Mouse (Mus musculus): ENCODE data around the gene Grm4.

Gene Grm4

DNA sequence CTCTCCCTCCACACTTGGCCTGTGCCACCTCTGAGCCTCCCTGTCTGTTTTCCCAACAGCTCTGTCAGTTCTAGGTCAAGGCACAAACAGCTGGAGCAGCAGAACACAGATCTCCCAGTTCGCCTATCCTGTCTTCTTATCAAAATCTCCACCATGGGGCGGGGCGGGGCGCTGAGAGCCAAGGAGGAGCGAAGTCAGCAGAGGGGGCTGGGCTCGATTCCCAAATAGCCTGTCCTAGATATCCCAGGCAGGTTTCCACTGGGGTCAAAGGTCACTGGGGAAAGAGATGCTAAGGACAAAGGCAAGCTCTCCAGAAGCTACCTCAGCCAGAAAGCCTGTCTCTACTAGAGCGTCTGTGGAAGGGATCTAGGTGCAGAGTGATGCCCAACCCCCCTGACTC is 79.4 kb downstream of the Grm4 start:
- DNase-seq, result no peak

DNA sequence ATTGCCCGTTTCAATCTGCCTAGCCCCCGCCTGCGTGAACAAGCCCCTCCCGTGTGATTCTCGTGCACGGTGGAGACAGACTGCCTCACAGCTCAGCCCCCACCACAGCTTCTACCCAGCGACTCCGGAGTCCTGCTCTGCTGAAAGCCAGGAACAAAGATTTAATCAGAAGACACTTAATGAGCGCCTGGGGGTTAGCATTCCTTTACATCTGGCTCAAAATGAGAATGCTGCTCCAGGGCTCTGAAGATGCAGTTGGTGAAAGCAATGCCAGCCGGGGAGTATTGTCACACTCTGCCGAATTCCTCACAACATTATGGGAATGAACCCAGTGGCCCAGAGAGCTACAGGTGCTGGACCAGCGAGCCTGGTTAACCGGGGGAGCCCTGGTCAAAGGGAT is 85.4 kb downstream of the Grm4 start:
- DNase-seq, result no peak

DNA sequence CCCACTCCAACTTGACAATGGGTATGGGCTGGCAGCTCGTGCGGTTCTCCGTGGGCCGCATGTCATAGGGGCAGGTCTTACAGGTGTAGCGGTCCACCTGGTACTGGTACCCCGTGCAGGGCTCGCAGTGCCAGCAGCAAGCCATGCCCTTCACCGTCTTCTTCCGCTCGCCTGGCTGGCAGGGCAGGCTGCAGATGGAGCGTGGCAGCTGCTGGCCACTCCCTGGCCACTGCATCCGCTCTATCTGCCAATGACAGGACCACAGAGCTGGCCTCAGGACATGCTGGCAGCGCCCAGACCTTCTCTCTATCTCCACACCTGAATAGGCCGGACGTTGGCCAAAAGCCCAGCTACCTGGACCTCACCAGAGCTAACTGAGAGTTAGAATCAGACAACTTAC is 86.0 kb downstream of the Grm4 start:
- no peak for DNase-seq

DNA sequence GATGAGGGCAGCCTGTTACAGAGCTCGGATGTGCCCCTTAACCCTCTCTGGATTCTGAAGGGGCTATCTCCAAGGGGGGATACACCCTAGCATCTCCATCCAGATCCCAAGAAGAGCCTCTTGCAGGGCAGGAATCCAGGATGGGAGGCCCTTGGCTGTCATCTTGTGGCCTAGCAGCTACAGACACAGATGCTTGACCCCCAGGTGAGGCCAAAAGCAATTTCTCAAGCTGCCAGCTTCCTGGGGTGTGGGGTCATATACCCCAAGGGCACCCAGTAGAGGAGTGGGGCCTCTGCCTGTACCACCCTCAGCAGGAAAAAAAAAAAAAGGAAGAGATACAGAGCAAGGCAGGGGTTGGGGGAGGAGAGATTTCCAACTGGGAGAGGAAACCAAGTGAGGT is 87.1 kb downstream of the Grm4 start:
- no peak for DNase-seq

DNA sequence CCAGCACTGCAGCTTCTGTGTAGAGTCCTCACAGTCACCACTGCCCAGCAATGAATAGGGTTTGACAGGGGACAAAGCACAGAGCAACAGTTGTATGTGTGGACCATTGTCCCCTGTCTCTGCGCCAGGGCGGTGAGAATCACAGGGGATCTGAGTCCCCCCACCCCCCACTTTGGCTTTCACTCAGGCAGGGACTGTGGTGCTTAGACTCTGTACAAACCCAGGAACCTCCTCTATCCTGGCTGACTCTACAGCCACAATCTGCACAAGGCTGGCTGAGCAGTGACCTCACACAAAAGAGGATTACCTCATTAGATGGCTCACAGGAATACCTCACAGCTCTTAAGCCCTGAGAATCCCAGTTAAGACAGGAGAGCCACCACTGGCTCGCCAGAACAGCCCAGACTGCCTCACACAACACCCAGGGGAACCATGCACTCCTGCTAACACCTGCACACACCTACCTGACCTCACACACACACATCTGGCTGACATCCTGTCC is 88.0 kb downstream of the Grm4 start:
- no peak for DNase-seq

DNA sequence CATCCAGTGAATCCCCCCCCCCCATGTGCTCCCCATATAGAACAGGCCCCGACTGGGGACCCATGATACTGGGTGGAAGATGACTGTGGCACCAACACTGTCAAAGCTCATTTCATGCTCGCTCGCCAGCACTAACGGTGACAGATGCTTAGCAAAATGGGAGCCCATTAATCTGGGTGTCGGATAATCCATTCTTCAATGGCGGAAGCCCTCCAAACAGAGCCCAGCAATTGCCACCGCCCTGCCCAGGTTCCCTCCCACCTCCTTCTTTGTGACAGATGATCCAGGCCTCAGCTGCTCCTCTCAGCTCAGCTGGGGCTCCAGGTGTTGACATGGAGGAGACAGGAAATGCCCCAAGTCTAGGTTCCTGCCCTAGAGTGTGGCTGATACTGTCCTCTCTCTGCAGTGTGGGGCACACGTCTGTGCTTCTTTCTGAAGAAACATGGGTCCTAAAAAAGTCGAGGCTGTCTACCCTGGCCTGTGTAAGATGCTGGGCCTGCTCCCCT is 89.0 kb downstream of the Grm4 start:
- DNase-seq, result no peak

DNA sequence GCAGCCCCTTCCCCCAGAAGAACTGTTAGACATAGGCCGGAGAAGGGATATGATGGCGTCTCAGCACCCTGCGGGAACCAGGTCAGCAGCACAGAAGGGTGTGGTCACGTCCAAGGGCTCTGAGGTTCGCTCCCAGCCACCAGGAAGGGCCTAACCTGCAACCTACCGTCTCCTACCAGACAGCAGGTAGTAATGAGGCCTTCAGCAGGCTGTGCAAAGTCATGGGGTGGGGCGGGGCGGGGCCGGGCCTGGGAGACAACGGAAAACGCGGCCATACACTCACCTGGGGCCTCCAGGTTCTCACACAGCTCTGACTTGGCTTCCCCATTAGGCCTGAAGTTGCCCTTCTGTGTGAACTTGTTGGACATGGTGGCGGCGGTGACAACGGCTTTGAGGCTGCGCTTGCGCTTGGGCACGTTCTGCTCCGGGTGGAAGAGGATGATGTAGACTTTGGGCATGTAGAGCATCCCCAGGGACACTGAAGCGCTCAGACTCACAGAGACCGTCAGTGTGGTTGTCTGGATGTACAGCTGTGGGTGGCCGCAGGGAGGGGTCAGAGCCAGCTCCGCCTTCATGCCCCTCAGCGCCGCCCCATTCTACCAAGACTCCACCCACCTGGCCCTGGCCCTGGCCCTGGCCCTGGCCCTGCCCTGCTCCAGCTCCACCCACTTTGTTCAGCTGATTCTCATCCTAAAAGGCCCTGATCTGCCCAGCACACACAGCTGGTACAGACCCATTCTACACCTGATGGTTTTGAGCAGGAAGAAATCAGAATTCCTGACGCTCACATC is 90.0 kb downstream of the Grm4 start:
- DNase-seq, result no peak

DNA sequence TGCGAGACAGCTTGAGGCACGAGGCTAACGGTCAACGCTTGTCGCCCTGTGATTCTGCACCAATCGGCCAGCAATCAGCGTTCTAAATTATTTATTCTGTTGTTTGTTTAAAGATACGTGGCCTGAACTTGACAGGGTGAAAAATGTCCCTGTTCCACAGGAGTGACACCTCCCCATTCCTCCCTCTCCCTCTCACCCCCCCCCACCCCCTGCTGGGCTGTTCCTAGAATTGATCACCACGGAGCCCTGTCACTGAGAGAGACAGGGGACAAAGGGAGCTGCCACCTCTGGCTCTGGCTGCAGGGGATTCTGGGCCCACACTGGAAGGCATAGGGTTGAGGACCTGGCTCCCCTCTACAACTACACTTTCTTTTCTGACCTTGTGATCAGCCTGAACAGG is 91.4 kb downstream of the Grm4 start:
- DNase-seq, result no peak

DNA sequence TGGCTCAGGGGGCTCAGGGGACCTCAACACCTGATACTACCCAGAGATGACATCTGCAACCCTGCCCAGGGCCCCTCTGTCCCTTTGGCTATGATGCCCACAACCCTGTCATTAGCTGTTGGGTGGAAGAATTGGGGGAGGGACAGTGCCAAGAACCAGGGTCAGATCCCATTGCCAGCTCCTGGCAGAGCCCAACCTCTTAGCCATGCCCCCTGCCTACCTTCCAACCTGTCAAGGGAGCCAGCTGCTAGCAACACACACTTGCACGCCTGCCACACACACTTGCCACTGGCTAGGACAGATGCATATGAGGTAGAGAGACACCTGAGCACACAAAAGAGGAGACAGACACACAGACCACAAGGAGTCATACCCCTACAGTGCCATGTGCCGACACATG is 96.2 kb downstream of the Grm4 start:
- no peak for DNase-seq

DNA sequence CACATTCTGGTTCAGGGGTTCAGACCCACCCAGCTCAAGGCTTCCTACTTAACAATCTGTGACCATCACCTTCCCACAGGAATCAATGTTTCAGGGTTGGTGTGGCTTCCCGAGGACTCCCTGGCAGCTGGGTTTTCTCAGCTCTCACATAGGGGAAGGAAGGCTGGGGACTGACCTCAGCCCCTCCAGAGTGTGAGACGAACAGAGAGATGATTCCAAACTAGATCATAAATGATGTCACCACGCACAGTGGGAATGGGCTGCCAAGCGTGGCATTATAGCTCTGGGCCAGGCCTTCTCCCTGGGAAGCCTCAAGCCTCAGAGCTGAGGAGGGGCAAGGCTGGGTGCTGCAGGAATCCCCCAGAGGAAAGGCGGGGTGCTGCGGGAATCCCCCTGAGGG is 96.8 kb downstream of the Grm4 start:
- no peak for DNase-seq

DNA sequence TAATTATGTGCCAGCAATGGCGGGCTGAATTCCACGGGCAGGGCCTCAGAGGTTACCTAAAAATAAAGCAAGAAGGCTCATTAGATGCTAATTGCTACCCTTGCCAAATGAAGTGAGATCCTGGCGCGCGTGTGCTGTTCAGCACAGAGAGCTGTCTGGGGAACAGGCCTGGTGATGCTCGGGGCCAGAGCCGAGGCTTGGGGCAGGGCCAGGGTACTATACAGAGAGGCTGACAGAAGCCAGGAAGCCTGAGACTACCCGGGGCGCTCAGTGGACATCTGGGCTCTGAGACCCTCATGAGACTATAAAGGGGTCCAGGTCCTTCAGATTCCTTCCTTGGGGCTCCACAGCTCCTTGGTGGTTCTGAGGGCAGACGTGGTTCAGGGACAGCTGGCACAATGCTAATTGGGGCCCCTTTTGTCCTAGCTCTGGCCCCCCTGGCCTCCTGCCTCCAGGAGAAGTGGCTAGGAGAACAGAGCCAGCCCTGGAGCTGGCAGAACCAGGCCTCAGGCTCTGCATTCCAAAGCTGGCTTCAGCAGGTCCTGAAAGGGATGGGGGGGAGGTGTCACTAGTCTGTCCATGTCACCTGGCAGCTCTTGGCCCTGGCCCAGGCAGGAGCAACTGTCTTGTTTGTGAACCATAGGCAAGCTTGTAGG is 98.3 kb downstream of the Grm4 start:
- DNase-seq, result no peak

DNA sequence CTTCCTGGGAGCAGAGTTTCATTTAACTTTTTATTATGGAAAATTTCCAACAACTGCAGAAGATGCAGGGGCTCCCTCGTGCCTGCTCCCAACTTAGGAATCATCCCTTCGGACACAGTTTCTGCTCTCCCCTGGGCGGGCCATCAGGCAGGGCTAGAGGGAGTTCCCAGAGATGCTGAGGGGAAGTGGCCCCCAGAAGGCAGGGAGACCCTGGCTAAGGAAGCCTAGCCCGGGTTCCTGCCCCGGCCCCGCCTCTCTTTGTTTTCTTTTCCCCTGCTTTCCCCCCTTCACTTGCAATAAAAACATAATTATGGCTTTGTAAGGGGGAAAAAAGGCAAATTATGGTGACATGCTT is 98.9 kb downstream of the Grm4 start:
- DNase-seq, result no peak

DNA sequence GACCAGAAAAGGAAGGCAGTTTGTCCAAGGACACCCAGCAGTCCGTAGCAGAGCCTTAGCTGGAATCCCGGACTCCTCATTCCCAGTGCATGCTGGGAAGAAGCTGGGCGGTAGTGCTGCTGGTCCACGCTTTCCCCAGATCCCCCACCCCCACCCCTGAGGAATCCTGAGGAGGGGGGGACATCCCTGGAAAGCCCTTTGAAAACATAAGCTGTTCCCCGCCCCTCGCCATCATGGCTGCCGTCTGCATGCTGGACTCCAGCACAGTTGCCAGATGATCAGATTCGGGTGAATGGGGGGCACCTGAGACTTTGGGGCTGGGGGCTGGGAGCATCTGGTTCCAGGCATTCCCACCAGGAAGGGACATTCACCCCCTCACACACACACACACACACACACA is 99.4 kb downstream of the Grm4 start:
- DNase-seq, result no peak

DNA sequence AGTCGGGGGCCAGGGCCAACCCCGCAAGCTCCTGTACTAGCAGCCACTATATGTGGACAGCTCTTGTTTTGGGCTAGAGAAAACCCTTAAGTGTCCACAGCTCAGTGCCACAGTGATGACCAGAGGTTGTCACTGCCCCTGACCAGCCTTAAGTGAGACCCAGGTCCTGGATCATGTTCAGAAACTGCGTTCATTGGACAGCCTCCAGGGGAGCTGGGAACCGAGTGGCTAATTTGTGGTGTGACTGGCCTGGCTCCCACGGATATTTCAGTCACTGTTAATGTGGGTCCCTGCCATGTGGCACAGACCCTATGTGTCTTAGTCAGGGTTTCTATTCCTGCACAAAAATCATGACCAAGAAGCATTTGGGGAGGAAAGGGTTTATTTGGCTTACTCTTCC is 112.2 kb downstream of the Grm4 start:
- DNase-seq, result no peak

DNA sequence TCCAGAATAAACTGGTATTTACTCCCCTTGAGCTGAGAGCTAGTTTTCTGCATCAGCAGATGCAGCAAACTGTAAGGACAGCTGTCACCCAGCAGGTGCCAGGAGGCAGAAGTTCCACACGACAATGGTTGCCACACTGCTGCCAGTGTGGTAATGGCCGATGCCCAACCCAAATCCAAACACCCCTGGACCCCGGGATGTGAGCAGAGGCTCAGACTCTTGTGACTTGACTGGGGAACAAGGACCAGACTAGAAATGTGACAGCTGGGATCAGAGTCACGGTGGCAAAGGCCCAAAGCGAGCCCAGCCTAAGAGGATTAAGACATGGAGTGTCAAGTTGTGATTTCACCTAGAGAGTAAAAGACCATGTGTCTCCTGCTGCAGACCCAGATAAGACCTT is 112.7 kb downstream of the Grm4 start:
- no peak for DNase-seq

DNA sequence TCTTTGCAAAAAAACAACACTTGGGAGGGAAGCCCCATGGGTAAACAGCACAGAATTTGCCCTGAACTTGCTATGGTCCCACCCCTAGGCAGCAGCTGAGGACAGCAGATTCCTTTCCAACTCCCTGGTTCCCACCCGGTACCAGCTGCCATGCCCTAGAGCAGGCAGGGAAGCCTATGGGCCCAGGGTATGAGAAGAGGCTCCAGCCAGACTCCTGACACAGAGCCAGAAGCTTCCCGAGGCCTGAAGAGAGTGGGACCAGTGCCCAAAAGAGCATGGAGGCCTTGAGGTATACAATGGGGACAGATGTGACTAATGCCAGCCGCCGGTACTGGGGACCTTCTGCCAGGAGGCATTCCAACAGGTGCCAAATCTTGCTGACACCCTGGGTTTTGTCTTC is 114.2 kb downstream of the Grm4 start:
- no peak for DNase-seq

DNA sequence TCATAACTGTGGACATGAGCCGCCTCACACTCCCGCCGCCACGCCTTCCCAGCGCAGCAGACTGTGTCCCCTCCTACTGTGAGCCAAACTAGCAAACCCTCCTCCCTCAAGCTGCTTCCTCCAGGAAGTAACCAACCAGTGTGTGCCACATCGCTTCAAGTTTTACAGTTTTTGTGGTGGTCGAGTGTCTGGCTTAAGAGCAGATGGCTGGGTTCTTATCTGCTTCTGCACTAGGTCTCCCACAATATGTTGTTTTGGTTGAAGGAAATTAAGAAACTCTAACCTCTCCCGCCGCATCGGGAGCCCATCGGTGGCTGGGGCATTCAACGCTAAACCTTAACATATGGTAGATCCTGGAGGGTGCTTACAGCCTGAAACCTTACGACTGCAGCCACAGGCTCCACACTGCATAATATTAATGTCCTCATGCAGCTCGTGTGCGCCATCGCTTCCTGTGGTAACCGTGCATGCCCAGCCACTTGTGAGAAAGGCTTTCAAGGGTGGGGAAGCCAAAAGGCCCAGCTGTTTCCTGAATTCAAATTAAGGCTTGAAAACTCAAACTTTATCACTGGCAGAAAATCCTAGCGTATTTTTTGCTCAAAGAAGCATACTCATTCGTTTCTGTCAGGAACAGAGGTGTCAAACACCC is 115.7 kb downstream of the Grm4 start:
- DNase-seq, result peak in 1 of 2 experiments; percentile 7

DNA sequence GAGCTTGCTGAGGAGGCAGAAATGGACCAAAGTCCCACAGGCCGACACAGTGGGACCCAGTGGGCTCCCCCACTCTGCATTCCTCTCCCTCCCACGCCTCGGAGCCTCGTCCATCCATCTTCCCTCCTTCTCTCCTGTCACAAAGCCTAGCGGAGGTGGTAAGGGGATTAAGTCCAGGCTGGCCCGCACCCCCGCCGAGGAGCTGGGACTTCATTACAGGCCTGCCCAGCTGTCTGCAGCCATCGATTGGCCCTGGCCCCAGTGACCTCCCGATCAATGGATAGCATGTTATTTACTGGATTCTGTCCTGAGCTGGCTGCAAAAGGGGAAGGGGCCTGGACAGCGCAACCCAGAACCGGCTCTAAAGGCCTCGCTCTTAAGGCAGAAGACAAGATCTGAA is 120.0 kb downstream of the Grm4 start:
- DNase-seq, result no peak

DNA sequence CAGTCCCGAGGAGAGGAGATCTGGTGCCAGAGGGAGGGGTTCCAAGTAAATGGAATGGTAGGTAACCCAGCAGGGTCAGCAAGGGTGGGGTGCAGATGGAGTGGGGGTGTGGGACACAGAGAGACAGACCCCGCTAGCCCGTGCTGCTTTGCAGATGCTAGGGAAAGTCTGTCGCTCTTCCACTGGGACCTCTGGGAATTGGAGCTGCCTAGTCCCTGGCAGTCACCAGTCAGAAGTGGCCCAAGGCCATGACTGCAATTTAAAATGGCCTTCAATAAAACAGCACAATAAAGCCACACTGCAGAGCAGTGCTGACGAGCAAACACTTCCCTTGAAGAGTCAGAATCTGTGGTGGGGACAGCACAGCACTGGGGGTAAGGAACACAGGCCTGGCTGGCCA is 127.3 kb downstream of the Grm4 start:
- no peak for DNase-seq

DNA sequence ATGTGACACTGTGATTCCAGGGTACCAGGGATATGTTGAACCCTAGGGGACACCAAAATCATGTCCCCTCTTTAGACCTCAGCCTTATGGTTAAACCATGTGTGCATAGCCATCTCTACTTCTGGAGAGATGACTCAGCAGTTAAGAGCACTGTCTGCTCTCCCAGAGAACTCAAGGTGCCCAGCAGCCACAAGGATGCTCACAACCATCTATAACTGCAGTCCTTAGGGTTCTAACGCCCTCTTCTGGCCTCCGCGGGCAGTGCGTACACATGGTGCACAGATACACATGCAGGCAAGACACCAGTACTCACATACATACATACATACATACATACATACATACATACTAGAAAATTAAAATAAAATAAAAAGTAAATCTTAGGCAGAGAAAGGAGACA is 127.8 kb downstream of the Grm4 start:
- DNase-seq, result no peak

DNA sequence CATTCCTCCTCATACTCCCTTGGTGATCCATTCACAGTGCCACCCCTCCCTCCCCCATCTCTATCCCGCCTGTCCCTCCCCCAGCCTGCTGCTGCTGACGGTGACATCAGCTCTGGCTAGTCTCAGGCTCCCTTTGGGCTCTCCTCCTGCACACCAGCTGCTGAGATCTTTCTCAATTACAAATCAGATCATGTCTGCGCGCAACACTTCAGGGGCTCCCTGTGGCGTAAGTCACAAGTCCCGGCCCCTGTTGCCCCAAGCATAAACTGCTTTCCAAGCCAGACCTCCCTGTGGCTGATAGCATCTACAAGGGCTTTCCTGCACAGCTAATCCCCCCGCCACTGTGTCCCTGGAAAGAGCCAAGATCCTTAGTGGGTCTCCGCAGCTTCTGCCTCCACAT is 128.3 kb downstream of the Grm4 start:
- no peak for DNase-seq

DNA sequence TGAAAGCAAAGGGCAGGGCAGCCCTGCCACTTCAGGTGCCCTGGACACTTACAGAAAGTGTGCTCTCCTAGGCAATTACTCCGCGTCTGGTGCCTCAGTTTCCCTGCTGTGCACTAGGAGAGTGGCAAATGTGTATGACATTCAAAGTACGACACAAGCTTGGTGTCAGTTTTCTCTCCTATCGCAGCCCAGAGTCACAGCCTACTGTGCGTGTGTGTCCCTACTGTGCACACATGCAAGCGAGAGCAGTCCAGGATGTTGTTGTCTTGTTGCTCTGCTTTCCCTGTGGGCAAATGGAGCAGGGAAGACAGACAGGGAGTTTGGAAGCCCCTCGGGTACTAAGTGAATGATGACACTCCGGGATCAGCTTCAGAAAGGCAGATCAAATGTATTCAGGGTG is 131.2 kb downstream of the Grm4 start:
- DNase-seq, result no peak

DNA sequence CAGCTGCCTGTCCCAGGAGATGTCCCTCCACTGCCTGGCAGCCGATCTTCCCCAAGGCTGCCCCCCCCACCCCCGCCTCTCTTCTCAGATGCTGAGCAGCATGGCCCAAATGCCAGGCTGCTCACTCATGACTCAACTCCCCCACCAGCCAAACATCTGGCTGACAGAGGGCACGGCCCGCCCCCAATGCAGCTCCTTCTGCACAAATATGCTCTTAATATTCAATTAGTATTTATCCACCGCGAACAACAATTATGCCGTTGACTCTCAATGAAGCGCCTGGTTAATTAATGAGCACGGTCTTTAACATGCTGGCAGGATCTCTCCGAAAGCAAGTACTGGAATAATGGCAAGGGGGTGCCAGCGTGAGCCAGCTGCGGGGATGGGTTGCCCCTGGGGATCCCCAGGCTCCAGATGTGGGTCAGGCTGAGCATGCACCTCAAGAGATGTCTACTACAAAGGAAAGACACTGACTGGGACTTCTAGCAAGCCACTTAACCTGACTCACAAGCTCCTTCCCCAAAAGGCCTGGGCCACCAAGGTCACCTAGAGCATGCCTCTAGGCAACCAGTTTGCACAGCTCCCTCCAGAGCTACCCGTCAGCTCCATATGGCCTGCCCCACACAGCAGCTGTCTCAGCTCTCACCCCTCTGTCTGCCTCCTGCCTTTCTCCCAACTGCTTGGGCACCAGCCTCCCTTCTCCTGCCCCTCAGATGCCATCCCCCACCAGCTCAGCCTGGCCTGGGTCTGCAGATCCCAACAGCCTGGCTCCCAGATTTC is 131.8 kb downstream of the Grm4 start:
- DNase-seq, result no peak
